Mouse (Mus musculus): ENCODE results near the gene Rimbp3.

DNA sequence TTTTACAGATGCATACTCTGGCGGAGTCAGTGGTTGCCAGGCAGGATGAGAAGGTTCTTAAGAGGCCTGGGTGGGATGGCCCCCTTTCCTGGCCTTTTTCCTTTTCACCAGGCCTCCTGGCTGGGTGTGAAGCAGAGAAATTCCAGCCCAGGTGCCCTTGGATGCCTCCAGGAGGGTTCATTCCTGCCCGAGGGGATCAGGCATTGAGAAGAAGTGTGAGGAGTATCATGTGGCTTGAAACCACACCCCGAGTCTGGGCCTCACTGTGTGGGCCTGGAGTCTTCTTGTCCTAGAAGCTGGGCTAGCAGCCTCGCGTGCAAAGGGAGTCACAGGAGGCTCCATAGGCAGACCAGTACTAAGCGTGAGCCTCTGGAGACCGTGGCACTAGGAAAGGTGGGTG lies 44.4 kb downstream of the Rimbp3 start:
- TF ChIP-seq CTCF (conservative IDR thresholded peaks at IDR 0.05; ENCODE audit: insufficient read depth, insufficient read length, low read depth, low read length) (no peak), POLR2A (IDR thresholded peaks at IDR 0.05; ENCODE audit: low read depth, low read length) (no peak)

Measured in kidney, adult 2 months (tissue).